Mouse (Mus musculus) cerebellum, postnatal 14 days (tissue): Measurements from ENCODE around the gene Nxph1.
A peak's percentile ranks its signal among the peaks of the same experiment; 100 is the strongest.

Experiments
- DNase-seq, 2 experiments: peaks; one replicate each; pipeline ENCODE4 v3.0.0; 2021; ENCODE audit warnings: mixed read lengths in 2 of 2

Gene Nxph1

GRCm38 (mm10) chr6:8970576-8970975 is 22.3 kb downstream of the Nxph1 start:
- no peak for DNase-seq

DNA sequence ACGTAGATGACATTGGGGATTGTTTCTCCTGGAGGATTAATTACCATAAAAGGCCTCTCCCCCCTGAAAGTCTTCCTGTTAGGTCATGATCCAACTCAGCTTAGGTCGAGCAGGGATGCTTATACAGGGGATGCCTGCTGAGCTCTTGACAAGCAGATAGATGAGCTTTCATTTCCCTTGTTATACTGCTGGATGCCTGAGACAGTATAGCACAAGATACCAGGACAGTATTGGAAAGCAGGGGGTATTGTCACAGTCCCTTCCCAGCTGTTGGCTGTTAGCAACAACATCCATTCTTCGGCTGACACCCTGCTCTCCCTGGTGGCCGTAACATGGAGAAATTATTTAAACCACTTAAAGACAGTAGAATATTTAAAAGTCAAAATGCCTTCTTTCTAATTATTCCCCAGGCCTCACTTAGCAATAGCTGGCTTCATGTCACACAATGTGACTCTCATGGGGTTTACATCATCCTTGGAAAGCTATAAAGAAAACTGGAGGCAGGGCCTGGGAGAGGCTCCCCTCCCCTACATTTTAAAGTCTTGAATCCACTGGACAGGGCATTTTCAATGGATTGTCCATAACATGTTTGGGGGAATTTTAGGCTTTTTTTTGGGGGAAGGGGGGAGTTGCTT is 31.1 kb downstream of the Nxph1 start:
- DNase-seq = no peak

DNA sequence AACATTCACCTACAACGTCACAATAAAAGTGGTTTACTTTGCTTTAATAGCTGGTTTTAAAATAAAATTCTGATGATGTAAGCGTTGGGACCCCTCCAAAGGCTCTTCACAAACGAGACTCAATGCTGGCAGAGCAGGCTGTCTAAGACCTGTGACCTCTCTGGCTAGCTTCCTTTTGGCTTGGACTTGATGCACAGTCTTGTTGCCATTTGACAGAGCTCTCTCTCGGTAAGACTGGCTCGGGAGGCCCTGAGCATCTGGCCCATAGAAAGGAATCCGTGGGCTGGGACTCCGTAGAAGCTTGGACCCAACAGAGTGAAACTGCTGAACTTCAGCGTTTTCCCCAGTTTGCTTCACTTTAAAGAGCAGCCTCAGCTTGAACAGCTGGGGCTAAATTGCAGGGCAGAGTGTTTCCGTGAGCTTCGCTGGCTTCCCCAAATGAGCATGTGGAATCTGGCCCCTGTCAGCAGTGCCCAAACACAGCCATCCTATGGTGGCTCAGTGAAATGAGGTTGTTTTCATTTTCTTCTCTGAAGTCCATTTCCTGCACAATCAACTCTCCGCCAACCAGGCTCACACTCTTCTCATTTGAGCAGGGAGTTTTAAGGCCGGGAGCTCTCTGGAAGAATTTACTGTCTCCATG is 48.2 kb downstream of the Nxph1 start:
- peak; percentile 66 to 67 for DNase-seq

GRCm38 (mm10) chr6:8997326-8997725 is 49.1 kb downstream of the Nxph1 start:
- no peak for DNase-seq

DNA sequence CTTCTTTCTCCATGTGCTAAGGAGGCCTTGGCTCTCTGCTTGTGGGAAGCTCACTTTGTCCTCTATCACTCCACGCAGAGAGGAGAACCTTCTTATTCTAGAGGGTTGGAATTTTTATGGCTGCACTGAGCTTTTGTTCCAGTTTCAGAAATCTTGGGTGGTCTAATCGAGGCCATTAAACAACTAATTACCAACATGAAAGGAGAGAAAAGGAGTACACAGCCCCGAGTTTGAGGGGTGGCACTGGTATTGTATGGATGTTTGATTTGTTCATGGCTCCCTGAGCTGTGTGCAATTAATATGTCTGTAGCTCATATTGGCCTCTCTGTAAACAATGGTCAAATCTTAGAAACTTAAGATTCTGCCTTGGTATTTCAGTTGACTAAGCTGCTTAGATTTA is 54.5 kb downstream of the Nxph1 start:
- DNase-seq = no peak

DNA sequence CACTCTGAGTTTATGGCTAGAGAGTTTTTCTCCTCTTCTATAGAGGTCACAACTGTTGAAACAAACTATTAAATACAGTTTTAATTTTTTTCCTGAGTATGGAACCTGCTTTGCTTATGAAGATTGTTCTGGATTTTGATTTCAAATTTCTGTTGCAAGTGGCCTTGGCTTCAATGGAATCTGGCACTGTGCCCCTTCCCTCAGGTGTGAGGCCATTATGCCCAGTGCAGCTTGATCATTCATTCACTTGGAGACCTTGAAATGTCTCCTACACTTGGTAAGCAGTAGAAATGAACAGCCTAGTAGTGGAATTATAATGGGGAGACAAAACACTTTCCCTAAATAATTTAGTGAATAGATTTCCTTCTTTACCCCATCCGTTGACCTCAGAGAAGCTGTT is 78.4 kb downstream of the Nxph1 start:
- peak; percentile 65 to 70 for DNase-seq

DNA sequence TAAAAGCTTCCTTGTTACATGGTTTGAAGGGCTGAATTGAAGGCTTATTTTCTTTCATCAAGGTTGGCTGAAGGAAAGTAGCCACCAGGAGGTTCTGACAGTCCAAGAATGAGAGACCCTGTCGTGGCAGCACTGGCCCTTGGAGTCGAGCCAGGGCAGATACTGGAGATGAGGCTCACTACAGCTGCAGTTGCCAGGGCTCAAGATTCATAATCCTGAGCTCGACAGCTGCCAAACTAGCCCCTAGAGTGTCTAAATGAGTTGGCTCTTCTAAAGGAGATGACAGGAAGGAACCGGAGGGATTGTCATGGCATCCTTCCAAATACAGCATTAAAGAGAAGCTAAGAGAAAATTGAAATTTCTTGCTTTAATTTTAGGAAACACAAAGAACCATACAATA is 78.9 kb downstream of the Nxph1 start:
- DNase-seq = peak; percentile 77 to 82

DNA sequence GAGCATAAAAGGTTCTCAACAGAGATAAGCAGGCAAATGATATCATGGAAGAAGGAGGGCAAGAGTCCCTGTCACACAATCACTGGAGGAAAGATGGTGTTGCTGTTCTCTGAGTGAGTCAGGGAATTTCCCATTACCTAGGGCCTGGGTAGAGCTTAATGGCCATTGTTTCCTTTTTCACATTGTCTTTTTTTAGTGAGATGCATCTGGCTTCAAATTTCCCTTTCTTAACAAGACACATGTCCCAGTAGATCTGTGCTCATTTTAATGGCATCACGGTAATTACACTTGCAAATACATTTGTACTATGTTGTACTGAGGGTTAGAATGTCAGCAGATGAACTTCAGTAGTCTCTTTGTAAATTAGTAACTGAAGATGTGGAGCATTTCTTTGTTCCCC is 80.3 kb downstream of the Nxph1 start:
- DNase-seq = no peak

DNA sequence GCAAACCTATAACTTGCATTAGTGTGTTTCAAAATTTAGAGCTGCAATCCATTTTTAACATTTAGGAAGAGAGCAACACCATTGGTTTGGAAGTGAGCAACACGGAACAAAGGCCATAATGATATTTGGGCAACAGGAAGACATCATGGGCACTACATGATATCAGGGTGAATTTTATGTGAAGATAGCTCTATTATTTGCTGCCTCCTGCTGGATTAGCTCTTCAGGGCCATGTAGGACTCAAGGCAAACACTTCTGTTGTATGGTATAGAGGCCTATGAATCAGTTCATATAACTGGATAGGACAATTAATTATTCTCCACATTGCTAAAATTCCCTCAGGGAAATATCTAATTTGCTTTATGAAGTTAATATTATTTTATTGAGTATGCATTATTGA is 91.1 kb downstream of the Nxph1 start:
- DNase-seq = no peak

GRCm38 (mm10) chr6:9040991-9041390 is 92.8 kb downstream of the Nxph1 start:
- DNase-seq = peak; percentile 26 to 29

- peak; percentile 44 to 64 for DNase-seq
Measured at GRCm38 (mm10) chr6:9042391-9042790, 94.2 kb downstream of the Nxph1 start.

DNA sequence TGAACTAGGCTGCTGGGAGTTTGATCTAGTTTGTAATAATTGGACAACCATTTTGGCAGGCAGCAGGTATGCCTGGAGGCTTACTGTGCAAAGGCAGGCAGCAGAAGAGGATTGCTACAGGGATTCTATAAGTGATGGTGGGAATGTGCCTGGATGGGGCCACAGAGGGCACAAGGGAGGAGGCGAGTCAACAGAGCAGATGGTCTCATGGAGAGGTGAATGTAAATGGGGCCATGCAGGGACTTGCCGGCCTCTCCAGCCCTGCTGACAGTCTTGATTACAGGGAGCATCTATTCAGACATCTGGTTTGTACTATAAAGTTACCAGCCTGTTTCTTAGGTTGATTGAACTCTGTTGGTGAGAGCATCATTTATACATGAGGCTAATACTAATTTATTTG is 98.6 kb downstream of the Nxph1 start:
- DNase-seq = peak; percentile 6 to 46

DNA sequence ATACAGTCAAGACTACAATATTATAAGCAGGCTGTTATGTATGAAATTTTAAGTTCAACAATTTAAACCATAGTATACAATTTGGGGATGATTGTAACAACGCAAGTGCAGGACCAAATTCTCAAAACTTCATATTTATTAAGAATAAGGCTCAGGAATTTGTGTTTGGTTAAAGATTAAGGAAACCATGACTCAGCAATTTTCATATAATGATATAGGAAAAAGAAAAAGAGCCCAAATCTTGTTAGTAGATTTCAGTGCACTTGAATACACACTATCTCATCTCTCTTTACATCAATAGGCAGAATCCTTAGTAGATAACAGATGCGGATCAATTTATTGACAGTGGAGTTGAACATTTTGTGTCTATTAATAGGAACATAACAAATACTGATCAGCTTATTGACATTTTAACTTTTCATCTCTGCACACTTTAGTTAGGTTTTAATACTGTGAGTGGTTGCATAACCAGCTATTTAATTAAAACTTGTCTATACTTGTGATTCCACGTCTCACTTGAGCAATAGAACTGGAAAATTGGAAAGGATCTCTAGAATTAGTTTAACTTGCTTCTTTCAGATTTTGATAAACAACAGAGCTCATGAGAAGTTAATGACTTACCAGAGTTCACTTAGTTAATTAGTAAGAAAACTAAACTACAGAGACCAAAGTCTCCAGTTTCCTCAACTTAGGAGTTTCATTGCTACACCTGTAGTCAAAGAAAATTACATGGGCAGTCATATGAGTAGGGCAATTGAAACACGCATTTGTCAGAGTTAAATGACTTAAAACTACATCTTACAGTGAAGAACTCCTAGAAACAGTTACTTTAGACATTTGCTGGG is 113.3 kb downstream of the Nxph1 start:
- no peak for DNase-seq

GRCm38 (mm10) chr6:9066435-9066834 is 118.2 kb downstream of the Nxph1 start:
- no peak for DNase-seq

- DNase-seq = no peak
Measured at GRCm38 (mm10) chr6:9069913-9070312, 121.7 kb downstream of the Nxph1 start.

- peak; percentile 11 to 34 for DNase-seq
Measured at GRCm38 (mm10) chr6:9076463-9076862, 128.2 kb downstream of the Nxph1 start.

DNA sequence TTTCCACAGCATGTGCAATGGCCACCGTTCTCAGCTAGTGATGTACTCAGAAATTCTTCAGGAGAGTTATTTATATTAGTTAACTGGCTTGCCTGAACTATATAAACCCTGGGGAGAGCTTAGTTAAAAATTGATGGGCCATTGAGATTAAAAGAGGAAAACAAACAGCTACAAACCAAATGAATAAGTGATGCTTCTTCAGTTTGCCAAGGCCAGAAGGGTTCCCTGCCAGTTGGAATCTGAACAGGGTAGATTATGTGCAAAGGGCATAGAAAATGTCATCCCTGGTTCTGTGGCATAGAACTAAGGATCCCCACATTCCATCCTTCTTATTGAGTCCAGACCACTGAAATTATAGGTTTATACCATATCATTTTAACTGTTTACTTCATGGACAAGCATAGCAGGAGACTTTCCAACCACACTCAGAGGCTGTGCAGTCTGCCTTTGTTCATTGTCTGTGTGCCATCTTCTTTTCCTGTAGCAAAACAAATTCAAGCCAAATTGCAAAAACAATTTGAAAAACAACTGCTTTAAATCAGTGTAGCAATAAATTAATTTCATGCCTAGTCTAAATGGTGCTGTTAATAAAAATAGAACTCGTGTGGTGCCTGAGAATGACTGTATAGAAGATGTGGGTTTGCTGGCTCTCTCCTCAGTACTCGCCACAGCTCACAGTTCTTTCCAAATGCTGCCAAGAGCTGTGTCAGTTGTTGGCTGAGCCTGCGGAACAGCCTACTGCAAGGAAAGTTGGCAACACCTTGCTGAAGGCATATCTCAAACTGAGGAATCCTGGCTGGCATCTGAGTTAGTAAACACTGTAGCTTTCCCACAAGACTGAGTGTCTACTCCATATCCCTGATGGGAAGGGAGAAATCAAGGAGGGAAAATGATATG is 129.8 kb downstream of the Nxph1 start:
- peak; percentile 80 to 88 for DNase-seq

GRCm38 (mm10) chr6:9083851-9084250 is 135.6 kb downstream of the Nxph1 start:
- DNase-seq = peak; percentile 44 to 69

GRCm38 (mm10) chr6:9097345-9097744 is 149.1 kb downstream of the Nxph1 start:
- peak; percentile 50 to 68 for DNase-seq

- DNase-seq = no peak
Measured at GRCm38 (mm10) chr6:9107366-9107765, 159.1 kb downstream of the Nxph1 start.

DNA sequence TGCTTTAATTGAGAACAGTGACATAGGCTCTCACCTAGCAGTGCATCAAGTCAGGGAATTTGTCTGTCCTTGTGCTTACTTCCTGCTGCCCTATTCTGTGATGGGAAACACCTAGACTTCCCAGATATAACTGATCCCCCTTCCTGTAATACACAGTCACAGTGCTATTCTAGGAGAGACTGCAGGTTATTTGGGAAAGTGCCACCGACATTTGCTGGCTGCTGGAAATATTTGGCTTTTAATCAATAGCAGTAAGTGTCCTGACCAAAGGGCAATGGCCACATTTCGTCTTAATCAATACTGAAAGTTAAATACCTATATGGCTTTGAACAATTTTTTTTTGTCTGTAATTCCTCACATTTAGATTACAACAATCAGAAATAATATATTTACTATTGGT is 170.9 kb downstream of the Nxph1 start:
- DNase-seq = peak; percentile 23 to 43

- DNase-seq = peak; percentile 12 to 25
Measured at GRCm38 (mm10) chr6:9124321-9124914, 176.2 kb downstream of the Nxph1 start.
